Mouse (Mus musculus): ENCODE measurements around the gene Guk1. TPM values are rescaled to one million over a fixed set of nuclear protein-coding genes. Genes with fewer than 3 reads are reported as not detected.

The Guk1 gene
- 100 to 1,000 TPM in 1 of 2 experiments, 10 to 100 TPM in 1; 88.3 to 117 TPM for total RNA-seq (2021)

DNA sequence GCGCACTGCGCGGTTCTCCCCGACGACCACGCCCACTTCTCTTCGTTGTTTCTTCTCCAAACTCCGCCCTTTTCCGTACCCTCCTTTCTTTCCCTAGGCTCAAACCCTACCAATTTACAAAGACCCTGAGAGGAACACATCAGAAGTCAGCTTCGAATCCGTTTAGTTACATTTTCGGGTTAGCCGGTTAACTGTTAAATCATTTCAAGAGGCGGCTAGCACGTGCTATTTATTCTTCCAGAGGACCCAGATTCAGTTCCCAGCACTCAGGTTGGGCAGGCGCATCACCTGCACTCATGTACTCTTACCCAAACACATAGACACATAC is at the start of gene Guk1:
Guk1 (minus strand) TSS at position 154 of the 328 bp plus-strand sequence.
- DNase-seq = no peak
- intact Hi-C loops (cut with DNase I) = loop anchor here (5.0 kb wide), 1 partner anchor 35 kb away; the partner anchor contains the start of gene Arf1

DNA sequence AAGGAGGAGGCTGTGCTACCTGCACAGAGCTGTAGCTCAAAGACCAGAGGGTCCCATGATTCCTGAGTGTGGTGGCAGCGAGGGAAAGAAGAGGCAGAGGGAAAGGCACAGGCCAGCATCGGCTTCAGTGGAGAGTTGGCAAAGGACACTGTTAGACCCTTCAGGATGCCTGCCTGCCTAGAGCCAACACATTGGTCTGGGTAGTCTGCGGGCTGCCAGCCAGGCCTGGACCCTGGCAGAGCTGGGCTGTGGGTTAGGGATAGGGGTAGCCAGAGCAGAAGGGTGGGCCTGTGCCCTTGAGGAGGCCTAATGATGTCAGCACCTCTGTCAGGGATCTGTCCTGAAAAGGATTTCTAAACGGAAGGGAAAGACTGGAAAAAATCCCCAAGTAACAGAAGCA is 47.8 kb upstream of the Guk1 start:
- intact Hi-C loops (cut with DNase I) = loop anchor here (2.0 to 5.0 kb wide), 2 partner anchors 59 to 243 kb away; no protein-coding TSS in a partner anchor
- DNase-seq = no peak

DNA sequence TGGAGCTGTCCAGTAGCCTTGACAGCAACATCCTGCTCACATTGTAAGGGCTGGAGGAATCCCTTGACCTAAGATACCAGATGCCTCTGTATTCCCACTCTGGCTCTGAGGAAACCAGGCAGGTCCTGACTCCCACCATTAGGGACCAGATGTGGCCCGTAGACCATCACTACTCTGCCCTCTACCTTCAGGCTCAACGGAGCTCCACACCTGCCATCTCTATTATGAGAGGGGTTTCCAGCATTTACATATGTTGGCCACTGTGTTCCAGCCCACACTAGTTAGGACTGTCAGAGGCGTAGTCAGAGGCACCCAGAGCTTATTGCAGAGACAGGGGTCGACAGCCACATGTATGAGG is 47.4 kb upstream of the Guk1 start:
- intact Hi-C loops (cut with DNase I) = loop anchor here (2.0 to 5.0 kb wide), 2 partner anchors 59 to 243 kb away; no protein-coding TSS in a partner anchor
- DNase-seq = no peak

DNA sequence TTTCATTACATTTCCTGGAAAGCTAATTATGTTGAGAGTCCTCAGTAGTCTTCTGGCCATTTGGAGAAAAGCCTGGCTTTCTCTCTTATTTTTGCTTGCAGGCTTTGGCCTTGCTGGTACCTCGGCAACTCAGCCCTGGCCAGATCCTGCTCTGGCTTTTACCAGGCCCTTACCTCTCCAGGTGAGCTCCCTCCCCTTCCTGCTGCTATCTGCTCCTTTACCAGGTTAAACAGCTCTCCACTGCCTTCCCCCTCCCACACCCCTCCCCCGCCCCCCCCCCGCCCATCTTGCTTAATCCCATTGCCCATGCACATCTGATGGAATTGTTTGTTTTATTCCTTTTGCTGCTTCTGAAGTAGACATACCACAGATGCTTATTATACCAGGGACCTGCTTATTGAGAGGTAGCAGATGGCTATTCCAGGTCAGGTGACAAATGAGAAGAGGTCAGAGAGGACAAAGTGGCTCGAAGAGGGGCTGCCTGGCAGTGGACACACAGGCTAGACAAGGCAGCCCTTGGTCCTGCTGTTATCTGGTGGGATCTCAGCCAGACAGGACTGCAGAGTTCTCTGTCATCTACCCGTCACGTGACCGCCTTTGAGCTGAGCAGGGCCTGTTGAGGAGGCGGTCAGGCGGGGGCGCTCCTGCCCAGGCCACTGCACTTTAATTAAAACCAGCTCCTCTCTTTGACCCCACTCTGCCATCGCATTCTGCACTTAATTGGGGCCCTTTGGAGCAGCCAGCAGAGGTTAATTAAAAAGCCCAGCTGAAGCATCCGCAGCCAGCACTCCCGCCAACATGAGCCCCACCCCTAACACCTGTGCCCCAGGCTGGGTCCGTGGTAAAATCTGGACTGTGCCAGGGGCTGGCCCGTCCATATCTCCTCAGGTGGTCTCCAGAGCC is 46.8 kb upstream of the Guk1 start:
- intact Hi-C loops (cut with DNase I) = loop anchor here (2.0 to 5.0 kb wide), 2 partner anchors 60 to 244 kb away; no protein-coding TSS in a partner anchor
- peak; percentile 43 to 61 for DNase-seq

DNA sequence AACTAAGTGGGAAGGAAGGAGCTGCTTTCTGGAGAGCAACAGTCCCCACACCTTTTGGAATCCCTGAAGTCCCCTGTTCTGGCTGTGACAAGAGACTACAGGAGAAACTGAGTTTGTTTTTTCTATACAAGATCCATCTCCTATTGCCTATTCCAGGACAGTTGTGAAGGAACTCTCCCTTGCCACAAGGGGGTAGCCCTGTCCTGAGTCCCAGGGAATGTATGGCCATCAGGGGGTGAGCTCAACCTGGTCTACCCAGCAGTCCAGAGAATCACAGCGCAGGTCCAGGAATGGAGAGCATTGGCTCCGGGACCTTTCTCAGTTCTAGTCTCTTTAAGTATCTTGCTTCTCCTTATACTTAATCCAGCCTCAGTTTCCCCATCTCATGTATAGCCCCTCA is 40.8 kb upstream of the Guk1 start:
- intact Hi-C loops (cut with DNase I) = no loop called here
- no peak for DNase-seq

DNA sequence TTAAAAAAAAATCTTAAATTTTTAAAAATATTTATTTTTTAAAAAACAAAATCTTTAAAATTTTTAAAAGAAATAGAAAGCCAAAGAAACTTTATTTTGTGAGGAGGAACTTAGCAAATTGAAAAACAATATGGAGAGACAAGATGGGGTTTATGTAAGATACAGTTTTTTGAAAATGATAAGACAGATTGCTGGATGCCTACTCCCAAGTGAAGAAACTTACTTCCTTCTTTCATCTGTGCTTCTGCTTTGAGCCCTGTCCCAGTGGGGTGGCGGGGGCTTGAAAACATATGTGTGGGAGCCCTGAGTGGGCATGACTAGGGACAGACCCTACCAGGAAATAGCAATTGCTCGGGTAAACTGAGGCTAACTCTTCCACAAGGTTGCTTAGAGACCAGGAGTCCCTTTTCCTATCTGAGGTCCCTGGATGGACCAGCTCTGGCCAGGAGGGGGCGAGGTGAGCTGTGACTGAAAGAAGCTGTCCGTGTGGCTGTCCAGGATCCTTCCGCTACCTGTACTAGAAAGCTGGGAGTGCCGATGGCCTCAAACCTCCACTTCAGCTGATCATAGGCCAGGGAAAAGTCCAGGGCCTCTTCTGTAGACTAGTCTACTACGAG is 38.2 kb upstream of the Guk1 start:
- DNase-seq = peak; percentile 58 to 66
- intact Hi-C loops (cut with DNase I) = no loop called here

DNA sequence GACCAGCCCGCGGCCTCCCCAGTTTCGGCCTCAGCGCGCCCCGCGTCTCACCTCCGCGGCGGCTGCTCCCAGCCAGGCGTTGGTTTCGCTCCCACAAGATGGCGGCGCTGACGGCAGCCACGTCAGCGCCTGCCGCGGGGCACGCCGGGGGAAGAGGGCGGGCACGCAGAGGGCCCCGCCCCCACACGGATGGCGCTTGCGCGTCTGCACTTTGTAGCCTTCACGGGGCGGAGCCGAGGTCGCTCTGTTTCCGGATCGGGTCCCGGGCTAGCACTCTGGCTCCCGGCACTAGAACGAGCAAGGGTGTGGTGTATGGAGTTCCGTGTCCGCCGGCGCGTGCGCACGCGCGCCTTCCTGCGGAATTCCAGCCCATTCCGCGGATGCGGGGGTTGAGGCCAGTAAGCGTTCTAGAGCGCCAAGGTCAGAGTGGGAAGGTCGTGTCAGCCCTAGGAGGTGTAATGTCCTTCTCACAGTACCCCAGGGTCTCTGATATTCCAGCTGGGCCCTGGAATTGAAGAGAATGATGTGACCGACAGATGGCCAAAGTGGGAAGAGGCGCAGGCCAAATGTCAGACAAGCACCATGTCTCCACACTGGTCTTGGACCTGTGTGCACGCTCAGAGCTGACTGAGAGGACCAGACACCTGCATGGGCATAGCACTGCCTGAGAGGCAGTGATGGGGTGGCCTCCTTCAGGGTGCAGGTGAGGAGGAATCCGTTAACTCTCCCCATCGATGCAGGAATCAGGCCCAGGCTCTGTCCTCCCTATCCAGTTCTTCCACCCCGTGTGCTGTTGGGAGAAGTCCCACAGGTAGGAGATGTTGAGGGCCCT is 36.3 kb upstream of the Guk1 start, which contains the start of gene Arf1:
Arf1 (minus strand) TSS at position 149 of the 832 bp plus-strand sequence.
- intact Hi-C loops (cut with DNase I) = loop anchor here (2.0 to 5.0 kb wide), 2 partner anchors 36 to 66 kb away; partner anchors contain the start of genes Guk1 and Iba57
- DNase-seq = peak; percentile 96 to 98

DNA sequence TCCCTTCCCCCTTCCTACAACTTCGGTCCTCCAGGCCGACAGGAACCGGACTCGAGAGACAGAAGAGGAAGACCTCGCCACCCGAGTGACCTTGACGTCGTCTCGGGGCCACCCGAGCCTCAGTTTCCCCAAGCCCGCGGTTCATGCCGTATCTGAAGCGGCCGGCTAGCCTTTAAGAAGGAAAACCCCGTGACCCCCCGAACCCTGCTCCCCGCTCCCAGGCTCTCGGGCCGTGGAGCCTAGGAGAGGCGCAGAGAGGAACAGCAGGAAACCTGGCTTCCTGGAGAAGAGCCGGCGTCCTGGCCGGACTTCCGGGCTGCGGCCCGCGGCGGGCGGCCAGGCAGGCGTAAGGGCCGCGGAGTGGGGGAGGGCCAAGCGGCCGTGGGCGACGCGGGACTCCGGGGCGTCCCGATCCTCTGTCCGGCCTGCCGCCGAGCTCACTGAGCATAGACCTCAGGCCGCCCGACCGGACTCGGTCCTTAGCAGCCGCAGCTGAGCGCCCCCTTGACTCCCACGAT is 35.7 kb upstream of the Guk1 start:
- intact Hi-C loops (cut with DNase I) = loop anchor here (2.0 to 5.0 kb wide), 3 partner anchors 19 to 65 kb away; partner anchors contain the start of genes 2310033P09Rik, Guk1 and Iba57
- no peak for DNase-seq

DNA sequence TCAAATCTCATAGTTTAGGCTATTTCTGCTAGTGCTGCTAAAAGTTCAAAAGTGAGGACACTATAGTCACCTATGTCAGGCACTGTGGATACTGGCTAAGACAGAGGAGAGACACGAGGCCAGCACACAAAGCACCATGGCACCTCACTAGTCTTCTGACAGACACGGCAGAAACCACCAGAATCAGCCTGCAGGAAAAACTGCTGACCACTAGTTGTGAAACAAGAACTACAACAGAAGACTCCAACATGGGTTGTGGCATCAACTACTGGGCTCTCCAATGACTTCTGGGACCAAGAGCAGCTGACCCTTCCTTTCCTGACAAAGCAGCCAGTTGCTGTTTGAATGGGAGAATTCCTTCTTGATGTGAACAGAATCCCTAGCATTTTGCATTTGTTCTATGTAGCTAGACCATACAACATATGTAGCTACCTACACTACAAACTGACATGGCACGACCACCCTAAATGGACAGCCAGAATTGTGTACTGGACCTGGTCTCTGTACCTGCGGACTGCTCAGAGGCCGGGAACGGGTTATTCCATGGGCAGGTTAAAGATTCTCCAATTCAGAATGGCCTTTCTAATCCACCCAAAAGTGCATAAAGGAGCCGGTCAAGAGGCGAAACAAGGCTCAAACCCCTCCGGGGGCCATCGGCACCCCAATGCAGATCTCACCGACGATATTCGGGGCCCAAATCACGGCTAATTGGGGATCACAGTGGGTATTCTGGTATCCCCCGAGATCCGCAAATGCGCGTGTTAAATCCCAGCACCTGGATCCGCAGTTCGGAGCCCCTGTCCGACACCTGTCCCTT is 35.0 kb upstream of the Guk1 start:
- intact Hi-C loops (cut with DNase I) = loop anchor here (2.0 to 5.0 kb wide), 2 partner anchors 18 to 35 kb away; partner anchors contain the start of genes 2310033P09Rik and Guk1
- no peak for DNase-seq

DNA sequence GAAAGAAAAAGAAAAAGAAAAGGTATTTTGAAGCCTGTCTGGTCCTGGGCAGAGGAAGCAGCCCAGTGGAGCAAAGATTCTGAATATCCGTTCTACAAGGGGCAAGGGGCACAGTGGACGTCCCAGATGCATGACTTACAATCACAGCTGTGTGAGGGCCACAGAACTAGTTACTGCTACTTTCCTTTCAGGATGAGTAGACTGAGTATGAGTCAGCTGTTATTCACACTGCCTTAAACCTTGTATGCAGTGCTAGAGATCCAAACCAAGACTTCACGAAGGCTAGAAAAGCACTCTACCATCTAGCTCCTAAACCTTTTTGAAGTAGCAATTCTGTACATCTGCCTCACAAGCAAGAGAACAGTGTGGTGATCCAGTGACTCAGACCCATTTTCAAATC is 34.2 kb upstream of the Guk1 start:
- intact Hi-C loops (cut with DNase I) = loop anchor here (2.0 to 5.0 kb wide), 2 partner anchors 17 to 34 kb away; partner anchors contain the start of genes 2310033P09Rik and Guk1
- DNase-seq = no peak

DNA sequence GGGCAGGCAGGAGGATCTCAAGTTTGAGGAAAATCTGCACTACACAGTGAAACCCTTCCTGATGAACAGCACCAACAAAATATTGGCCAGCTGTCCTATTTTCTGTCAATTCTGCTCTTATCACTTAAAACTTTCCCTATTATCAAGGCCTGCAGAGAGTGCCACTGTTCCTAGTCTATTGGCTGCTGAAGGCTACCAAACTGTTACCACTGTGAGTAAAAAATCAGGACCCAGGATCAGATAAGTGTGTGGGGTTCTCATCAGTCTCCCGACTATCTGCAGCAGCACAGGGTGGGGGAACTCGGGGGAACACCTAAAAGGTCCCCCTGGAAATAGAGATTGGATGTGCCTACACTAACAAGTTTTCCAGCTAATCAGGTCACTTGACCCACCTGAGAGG is 33.2 kb upstream of the Guk1 start:
- intact Hi-C loops (cut with DNase I) = loop anchor here (5.0 kb wide), 1 partner anchor 33 kb away; the partner anchor contains the start of gene Guk1
- no peak for DNase-seq

DNA sequence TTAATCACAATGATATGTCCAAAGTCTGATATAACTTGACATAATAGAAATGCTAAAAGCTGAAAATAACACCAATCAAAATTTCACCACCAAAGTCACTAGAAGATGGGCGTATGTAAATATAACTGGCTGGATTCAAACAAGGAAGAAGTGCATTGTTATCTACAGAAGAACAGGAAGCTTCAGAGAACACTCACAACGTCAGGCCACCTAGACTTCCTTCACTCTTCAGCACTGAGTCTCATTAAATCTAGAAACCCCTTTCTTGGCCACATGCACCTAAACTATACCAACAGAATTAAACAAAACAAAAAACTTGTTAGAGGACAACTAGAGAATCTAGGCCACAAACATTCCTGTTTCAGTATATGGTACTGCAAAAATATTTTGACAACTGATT is 32.5 kb upstream of the Guk1 start:
- no peak for DNase-seq
- intact Hi-C loops (cut with DNase I) = no loop called here

DNA sequence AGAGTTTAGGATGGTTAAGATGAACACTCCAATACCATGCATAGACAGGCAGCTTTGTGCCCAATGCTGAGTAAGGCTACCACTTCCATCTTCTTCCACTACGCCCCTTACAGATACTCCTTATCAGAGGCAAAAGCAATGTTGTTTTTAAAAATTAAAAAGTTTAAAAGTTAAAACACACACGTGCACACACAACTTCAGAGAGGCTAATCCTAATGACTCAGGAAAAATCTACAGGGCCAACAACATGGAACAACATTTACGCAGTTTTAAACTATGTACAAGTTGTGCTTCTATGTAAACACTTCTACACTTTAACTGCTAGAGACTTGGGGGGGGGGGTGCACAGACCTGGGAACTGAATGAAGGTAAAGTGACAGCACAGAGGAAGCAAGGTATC is 32.0 kb upstream of the Guk1 start:
- intact Hi-C loops (cut with DNase I) = no loop called here
- DNase-seq = no peak

DNA sequence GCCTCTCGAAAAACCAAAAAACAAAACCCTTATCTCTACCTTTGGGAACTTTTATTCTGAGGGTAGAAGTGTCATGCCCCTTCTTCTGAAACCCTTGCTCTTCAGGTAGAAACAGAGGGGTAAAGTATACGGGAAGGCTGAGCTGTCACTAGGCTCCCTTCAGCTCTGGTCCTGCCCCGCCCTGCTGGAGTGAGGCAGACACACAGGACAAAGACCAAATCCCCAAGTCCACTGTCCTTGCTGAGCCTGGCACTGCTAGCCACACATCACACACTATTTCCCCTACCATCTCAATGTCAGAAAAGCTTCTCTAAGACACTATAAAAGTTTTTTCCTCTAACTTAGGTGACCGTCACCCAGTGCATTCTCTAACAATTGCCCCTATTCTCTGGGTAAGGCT is 30.3 kb upstream of the Guk1 start:
- intact Hi-C loops (cut with DNase I) = no loop called here
- no peak for DNase-seq

DNA sequence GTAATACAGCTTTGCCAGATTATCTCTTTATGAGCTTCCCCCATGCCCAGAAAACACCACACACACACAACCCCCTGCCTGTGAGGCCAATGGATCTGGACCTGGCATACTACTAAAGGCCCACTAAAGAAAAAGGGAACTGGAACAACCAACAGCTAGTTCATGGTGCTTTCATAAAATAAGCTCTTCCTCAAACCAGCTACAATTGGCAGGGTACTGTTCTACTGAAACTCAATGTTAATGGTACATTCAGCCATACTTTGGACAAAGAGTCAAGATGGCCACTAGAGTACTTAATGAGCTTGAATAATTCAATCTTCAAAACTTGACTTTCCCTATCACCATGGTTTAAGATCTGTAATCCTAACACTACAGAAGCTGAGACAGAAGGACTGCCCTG is 29.6 kb upstream of the Guk1 start:
- no peak for DNase-seq
- intact Hi-C loops (cut with DNase I) = no loop called here

DNA sequence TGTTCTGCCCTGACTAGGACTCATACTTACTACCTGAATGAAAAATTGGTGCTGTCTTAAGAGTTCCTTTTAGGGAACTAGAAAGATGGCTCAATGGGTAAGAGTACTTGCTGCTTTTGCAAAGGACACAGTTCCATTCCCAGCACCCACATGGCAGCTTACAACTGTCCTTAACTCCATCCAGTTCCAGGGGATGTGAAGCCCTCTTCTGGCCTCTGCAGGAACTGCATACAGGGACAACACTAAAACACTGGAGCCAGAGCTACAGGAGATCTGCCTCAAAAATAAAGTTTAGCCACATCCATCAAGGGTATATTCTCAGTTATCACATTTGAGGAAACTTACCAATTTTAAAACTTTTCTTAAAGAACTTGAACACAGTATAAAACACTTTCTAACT is 27.1 kb upstream of the Guk1 start:
- no peak for DNase-seq

DNA sequence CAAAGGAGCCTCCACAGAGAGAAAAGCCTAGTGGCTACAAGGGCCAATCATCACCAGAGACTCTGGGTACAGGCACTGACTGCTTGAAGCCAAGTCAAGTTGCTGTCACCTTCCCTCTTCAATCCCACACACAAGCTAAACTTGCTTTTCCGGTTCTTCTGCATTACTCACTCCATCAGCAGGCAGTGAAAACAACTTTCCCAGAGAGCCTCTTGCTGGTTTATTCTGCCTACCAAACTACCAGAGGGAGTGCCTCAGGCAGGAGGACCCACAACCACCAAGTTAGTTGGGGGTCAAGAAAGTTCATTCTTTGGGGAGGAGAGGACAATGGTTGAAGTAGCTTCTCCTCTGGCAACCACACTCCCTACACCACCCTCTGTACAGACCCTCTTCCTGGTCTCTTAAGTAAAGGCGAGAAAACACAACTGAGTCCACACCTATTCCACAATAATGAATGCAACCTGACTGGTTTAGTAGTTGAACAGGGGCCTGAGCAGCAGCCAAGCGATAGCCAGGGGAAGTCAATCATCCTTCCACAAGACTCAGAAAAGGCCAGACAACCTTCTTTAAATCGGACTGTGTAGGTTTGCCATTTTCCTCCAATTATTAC is 26.5 kb upstream of the Guk1 start:
- intact Hi-C loops (cut with DNase I) = no loop called here
- DNase-seq = no peak

More for the DNA sequence above, 27.1 kb upstream of the Guk1 start:
- intact Hi-C loops (cut with DNase I) = no loop called here

DNA sequence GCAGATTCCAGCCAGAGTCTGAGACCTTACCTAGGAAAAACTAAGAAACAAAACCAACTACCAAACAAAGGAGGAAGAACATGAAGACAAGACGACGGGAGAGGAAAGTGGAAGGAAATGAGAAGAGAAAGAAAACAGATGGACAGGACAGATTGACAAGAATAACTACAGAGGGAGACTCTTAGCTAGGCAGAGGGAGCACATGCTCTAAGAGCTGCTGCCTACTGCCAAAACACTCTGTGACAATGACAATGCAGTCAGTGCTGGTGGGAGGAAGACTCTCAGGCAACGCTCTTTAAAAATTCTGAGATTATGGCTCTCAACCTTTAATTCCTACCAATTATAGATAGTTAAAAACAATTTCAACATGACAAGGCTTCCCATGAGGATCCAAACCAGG is 24.9 kb upstream of the Guk1 start:
- intact Hi-C loops (cut with DNase I) = no loop called here
- DNase-seq = no peak

DNA sequence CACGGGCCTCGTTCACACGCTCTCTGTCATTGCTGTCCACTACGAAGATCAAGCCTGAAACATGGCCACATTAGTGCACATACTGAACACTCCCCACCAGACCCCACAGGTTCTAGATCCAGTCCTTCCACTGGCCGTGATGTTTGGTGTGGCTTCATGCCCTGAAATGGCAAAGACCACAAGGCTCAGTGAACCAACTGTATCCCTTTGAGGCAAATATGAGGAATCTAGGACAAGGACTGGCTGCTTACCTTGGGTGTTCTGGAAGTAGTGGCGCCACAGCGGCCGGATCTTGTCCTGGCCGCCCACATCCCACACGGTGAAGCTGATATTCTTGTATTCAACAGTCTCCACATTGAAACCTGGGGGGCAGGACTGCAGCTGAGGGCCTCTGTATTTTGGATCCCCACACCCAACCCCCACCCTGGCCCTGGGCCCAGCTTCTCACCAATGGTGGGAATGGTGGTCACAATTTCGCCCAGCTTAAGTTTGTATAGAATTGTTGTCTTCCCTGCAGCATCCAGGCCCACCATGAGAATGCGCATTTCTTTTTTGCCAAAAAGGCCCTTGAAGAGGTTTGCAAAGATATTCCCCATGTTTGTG is 21.0 kb upstream of the Guk1 start:
- intact Hi-C loops (cut with DNase I) = no loop called here
- DNase-seq = no peak

Measured in heart, postnatal 36 days (tissue).